Mouse (Mus musculus): ENCODE results near the gene Gzmm.
"Not testable (repeated sequence)": the region's sequence is repeated elsewhere in the genome, so short reads cannot be mapped to it uniquely, and the experiment has no call there.

Gene Gzmm

GRCm38 (mm10) chr10:79701443-79702129 is 12.8 kb downstream of the Gzmm start:
- in situ Hi-C loops (cut with MboI, MseI) = no loop called here

GRCm38 (mm10) chr10:79702970-79703369 is 14.2 kb downstream of the Gzmm start:
- in situ Hi-C loops (cut with MboI, MseI) = not testable (repeated sequence)

DNA sequence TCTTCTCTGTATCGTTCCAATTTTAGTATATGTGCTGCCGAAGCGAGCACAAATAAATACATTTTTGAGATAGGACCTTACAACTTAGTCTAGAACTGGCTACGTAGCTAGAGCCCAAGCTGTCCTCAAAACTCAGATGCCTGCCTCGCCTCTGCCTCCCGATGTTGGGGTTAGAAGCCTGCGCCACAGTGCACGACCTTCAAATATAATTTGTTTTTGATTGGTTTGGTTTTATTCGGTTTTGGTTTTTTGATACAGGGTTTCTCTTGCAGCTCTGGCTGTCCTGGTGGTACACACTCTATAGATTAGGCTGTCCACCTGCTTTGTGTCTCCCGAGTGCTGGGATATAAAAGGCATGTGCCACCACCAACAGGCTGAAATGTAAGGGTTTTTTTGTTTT is 14.7 kb downstream of the Gzmm start:
- in situ Hi-C loops (cut with MboI, MseI) = no loop called here

GRCm38 (mm10) chr10:79704065-79704969 is 15.5 kb downstream of the Gzmm start, which contains the start of gene Bsg:
TSS of gene Bsg (plus strand) at chr10:79704491.
- in situ Hi-C loops (cut with MboI, MseI) = no loop called here

DNA sequence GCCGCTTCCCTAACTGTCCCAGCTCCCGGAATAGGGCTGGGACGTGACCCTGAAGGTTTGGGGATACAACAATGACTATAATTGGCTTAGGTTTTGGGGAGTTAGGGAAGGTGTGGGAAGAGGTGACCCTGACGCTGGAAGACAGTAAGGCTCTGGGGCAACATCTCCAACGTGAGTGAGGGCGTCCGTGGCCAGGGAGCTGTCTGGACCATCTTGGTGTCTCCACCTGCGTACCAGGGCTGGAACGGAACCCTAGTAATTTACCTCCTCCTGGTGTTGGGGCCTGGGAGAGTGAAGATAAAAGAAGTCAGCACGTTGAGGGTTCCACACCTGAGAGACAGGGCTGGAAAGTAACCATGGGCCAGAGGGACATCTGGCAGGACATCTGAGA is 16.1 kb downstream of the Gzmm start:
- in situ Hi-C loops (cut with MboI, MseI) = loop anchor here (5.0 kb wide), 1 partner anchor 77 kb away; no protein-coding TSS in a partner anchor

DNA sequence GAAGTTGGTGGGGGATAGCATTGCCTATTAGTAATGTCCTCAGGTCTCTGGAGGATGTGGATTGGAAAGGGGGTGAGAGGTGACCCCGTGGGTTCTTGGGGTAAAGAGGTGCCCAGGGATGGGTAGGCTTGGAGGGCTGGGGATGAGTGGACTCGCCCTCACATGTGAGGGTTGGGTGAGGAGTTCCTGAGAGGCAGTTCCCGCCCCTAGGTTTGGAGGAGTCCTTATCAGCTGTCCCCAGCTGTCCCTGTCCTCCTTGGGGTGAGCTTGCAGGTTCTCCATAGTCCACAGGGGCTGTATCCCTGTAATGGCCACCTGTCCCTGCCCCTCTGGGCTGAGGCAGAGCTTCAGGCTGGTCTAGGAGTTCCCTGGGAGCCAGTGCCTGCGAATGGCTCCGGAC is 17.1 kb downstream of the Gzmm start:
- in situ Hi-C loops (cut with MboI, MseI) = loop anchor here (5.0 kb wide), 1 partner anchor 76 kb away; no protein-coding TSS in a partner anchor

DNA sequence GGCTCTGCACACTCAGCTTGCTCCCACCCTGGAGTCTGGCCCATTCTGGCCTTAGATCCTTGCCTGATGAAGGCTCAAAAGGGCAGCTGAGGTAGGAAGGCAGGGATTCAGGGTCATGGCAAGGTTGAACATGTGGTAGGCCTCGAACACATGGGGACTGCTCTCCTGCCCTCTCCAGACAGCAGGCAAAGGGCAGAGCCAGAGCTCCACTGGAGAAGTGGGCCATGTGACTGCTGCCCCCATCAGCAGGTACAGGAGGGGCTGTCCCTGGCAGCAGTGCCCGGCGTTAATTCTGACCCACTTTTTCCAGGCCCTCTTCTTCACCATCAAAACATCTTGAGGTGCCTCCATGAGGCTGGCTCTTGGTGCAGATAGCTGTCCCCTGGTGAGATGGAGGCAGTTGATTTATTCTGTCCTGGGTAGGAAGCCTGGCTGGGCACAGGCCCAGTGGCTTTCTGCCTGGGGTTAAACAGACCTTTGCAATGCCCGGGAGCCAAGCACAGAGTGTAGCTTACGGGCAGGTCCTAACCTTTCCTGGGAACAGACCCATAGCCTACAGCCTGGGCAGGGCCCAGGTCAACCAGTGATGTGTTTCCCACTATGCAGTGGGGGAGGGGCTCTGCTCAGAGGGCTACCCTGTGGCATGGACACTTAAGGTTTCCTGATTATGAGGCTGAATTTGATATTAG is 17.7 kb downstream of the Gzmm start:
- in situ Hi-C loops (cut with MboI, MseI) = loop anchor here (5.0 kb wide), 1 partner anchor 76 kb away; no protein-coding TSS in a partner anchor

GRCm38 (mm10) chr10:79707162-79707561 is 18.3 kb downstream of the Gzmm start:
- in situ Hi-C loops (cut with MboI, MseI) = loop anchor here (5.0 kb wide), 1 partner anchor 75 kb away; no protein-coding TSS in a partner anchor

DNA sequence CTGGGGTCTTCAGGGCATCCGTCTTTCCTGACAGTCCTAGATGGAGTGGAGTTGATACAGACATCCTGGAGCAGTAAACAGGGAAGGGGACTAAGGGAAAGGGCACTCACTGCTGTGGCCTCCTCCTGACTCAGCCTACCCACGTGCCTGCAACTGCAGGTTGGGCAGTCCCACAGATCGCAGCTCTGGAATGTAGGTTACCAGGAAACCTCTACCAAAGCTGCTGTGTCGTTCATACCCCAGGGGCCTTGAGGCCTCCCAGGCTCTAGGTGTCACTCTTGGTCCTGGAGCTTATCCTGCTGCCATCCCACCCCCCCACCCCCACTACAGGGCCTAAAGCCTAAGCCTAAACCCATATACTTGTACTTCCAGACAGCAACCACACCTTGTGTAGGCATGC is 18.9 kb downstream of the Gzmm start:
- in situ Hi-C loops (cut with MboI, MseI) = loop anchor here (5.0 kb wide), 1 partner anchor 75 kb away; no protein-coding TSS in a partner anchor

- in situ Hi-C loops (cut with MboI, MseI) = loop anchor here (5.0 kb wide), 1 partner anchor 74 kb away; no protein-coding TSS in a partner anchor
Measured at GRCm38 (mm10) chr10:79708668-79709067, 19.8 kb downstream of the Gzmm start.

DNA sequence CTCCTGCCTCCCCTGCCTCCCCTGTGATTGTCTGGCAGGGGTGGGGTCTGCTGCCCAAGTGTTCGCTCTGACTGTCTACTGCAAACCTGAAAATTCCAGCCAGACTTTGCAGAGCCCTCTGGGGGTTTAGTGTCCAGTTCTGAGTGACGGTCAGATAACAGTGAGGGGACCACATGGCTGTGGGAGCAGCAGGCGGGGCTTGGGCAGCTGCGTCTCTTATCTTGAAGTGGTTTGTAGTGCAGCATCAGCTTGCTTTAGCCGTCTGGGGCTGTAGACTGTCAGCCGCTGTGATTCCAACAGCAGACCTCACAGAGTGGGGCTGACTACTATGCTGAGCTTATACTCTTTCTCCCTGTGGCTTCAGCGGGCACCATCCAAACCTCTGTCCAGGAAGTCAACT is 20.5 kb downstream of the Gzmm start:
- in situ Hi-C loops (cut with MboI, MseI) = loop anchor here (5.0 kb wide), 1 partner anchor 73 kb away; no protein-coding TSS in a partner anchor

DNA sequence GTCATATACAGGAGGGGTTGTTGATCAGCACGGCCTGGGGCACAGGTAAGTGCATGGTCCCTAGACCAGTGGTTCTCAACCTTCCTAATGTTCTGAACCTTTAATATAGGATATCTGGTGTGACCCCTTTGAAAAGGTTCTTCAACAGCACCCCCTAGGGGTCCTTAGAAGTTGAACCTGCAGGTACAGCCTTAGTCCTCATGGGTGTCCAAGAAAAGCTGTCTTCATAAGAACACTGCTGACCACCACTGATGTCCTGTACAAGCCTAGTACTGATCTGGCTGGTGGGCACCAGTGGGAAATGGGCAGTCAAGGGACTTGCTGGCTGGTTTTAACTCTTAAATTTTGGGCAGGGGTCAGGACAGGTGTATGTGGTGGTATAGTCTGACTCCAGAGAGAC is 23.2 kb downstream of the Gzmm start:
- in situ Hi-C loops (cut with MboI, MseI) = no loop called here

DNA sequence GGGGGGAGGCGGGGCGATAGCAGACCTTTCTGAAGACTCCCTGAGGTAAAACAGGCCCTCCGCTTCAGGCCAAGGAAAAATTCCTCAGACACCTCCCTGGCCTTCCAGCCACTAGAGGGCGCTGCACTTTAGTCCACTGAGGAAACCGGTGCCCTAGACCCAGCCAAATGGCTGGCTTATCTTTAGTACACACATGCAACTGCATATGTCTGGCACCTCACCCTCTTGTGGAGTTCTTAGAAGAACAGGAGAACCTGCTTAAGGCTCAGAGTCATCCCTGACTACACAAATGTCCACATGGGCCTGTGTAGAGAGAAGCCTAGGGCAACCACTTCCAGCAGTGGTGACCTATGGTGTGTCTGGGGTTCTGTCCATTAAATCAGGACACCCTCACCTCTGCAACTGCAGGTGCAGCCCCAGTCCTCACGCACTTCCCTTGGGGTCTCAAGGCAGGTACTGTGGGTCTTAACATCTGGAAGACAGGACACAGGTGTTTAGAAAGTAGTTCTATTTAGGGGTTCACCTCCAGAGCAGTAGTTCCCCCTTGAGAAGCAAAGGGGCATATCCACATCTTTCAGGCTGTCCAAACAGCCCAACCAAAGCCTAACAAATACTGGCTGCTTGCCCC is 23.8 kb downstream of the Gzmm start:
- in situ Hi-C loops (cut with MboI, MseI) = no loop called here

GRCm38 (mm10) chr10:79713163-79713562 is 24.3 kb downstream of the Gzmm start:
- in situ Hi-C loops (cut with MboI, MseI) = no loop called here

- in situ Hi-C loops (cut with MboI, MseI) = no loop called here
Measured at GRCm38 (mm10) chr10:79714996-79715395, 26.2 kb downstream of the Gzmm start.

- in situ Hi-C loops (cut with MboI, MseI) = no loop called here
Measured at GRCm38 (mm10) chr10:79716254-79716987, 27.6 kb downstream of the Gzmm start, which contains the start of gene Hcn2. TSS of gene Hcn2 (plus strand) at chr10:79716634.

DNA sequence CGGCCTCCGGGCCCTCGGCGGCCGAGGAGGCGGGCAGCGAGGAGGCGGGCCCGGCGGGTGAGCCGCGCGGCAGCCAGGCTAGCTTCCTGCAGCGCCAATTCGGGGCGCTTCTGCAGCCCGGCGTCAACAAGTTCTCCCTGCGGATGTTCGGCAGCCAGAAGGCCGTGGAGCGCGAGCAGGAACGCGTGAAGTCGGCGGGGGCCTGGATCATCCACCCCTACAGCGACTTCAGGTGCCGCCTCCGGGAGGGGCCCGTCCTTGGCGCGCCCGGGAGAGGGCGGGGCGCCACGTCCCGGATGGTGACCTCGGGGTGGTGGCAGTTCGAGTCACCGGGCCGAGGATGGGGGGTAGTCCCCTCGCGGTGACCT is 28.2 kb downstream of the Gzmm start:
- in situ Hi-C loops (cut with MboI, MseI) = no loop called here

DNA sequence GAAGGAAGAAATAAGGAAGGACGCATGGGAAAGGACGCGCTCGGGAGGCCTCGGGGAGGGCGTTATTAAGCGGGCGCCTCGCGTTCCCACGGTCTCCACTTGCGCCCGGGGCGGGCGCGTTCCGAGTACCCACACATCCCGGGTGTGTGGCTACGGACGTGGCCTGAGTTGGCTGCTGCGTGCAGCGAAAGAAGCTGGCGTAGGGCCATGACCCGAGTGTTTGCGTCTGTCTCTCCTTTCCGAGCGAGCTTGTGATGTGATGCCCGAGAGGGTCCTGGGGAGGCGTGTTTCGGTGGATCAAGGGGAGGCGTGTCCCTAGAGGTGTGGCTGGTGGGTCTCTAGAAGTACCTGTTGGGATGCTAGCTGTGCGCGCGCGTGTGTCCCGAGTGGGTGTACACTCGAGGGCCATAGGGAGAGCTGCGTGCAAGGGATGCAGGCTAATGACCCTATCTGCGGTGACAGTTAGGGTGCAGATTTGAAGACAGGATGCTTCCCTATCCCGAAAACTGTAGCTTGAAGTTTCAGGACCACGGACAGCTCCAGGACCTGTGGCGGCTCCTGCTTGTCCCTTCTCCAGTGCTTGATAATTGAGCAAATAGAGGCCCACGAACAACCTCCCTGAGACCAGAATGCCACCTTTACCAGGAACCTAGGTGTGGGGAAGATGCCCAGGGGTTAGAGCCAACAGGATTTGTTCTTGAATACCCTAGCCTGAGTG is 29.0 kb downstream of the Gzmm start:
- in situ Hi-C loops (cut with MboI, MseI) = no loop called here

DNA sequence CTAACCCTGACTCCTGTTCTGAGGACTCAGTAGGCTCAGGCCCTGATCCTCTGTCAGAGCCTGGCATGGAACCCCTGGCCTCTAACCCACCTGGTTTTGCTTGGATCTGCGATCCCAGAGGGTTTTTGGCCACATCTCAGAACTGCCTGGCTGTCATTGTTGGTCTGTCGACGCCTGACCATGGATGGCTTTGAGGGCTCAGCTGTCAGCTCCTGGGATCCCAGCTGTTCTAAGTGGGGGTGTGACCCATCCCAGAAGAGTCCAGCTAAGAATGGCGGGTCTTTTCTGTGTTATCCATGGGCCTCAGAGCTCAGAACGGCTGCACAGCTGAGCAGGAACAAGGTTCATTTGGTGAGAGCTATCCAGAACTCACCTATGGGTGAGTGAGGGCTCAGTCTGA is 32.3 kb downstream of the Gzmm start:
- in situ Hi-C loops (cut with MboI, MseI) = no loop called here

GRCm38 (mm10) chr10:79723047-79723446 is 34.2 kb downstream of the Gzmm start:
- in situ Hi-C loops (cut with MboI, MseI) = no loop called here

All from T-helper 1 cell (primary cell).